Mouse (Mus musculus) liver, embryonic 14.5 days (tissue): Measurements from ENCODE around the gene Prune2.

Experiments used
- CTCF ChIP-seq: IDR thresholded peaks from 2 replicates; pipeline ENCODE4 v1.5.1; 2016; ENCODE audit warnings: antibody characterized with exemption, low read depth, control low read depth
- EP300 ChIP-seq: IDR thresholded peaks from 2 replicates; pipeline ENCODE4 v1.6.1; 2016; ENCODE audit warnings: antibody characterized with exemption, low read depth

DNA sequence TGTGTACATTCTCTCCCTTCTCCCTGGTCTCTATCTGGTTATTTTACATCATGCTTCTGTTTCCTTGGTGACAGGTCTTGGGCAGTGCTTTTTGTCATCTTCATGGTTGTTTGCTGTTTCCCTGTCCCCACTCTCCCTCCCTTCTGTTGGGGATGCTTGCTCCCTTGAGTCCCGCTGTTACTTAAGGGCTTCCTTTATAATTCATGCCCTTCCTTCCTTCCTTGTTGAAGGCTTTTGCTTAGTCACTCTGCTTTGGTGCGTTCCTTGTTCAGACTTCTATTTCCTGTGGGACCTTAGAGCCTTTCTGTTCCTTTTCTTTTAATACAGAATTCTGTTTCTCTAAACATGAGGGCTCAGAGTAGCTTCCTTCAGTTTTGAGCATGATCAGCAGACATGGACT, 14.7 kb downstream of the Prune2 start:
- TF ChIP-seq CTCF (no peak), EP300 (no peak)
